In the genomic region with DNA sequence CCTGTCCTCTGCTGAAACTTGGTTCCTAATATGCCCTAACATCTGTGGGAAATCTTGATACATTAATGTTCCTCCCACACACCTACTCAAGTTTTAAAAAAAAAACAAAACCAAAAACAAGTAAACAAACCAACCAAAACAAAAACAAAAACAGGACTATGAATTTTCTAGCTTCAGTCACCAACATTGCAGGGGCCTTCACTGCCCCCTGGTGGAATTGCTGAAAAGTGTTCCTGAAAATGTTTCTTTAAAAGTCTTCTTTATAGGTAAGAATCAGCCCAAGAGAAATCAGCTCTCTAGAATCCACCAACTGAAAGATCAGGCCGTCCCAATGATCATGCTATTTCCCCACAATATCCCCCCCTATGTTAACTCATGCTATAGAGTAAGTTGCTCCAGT, we compare ENCODE assay signal across 9 mouse cellular contexts.
DNase-seq lines count a peak whose midpoint lies in the region; ATAC-seq lines count a peak whose summit lies in the region.
"Had no signal": no experiment of that assay in that cellular context is flagged by ENCODE, and none has a peak within 500 bp of the region (broad histone marks: within the 10 kb centered on the region; RNA-seq: fewer than 3 reads in every experiment).

No protein-coding gene starts in this region.

- H3K4me3 ChIP-seq in hindbrain, embryonic 14.5 days (replicated peaks; ENCODE audit: low read length), result no peak overlapping the region
- H3K4me3 ChIP-seq in hindbrain, embryonic 13.5 days, result no peak overlapping the region
- H3K4me3 ChIP-seq: hindbrain, embryonic 15.5 days had no signal

- H3K9ac ChIP-seq in hindbrain, embryonic 14.5 days, result no peak overlapping the region
- no peak overlapping the region for H3K9ac ChIP-seq in hindbrain, embryonic 13.5 days
- H3K9ac ChIP-seq: hindbrain, embryonic 15.5 days had no signal

- H3K27me3 ChIP-seq in hindbrain, embryonic 14.5 days (ENCODE audit: control insufficient read depth, insufficient read depth, low read length), result no peaks in the 10 kb centered on the region
- H3K27me3 ChIP-seq in hindbrain, embryonic 13.5 days, result no peaks in the 10 kb centered on the region
- H3K27me3 ChIP-seq: hindbrain, embryonic 15.5 days had no signal

- H3K4me1 ChIP-seq in hindbrain, embryonic 14.5 days (replicated peaks; ENCODE audit: control insufficient read depth, insufficient read depth, low read length), result no peaks in the 10 kb centered on the region
- H3K4me1 ChIP-seq in hindbrain, embryonic 13.5 days (replicated peaks), result no peaks in the 10 kb centered on the region
- H3K4me1 ChIP-seq: hindbrain, embryonic 15.5 days had no signal

- peaks cover 3% of the 10 kb centered on the region; the same call in 1 of the 2 replicates for H3K9me3 ChIP-seq in hindbrain, embryonic 14.5 days (ENCODE audit: control insufficient read depth, low read length)
- peaks cover 9% of the 10 kb centered on the region for H3K9me3 ChIP-seq in hindbrain, embryonic 13.5 days
- H3K9me3 ChIP-seq: hindbrain, embryonic 15.5 days had no signal

- 32% methylated on average over 1 of the region's 1 CpGs for WGBS in hindbrain, embryonic 14.5 days
- WGBS in hindbrain, embryonic 13.5 days, result 30% methylated on average over 1 of the region's 1 CpGs

- H3K4me2 ChIP-seq in hindbrain, embryonic 14.5 days (replicated peaks), result no peak overlapping the region
- no peak overlapping the region for H3K4me2 ChIP-seq in hindbrain, embryonic 13.5 days
- H3K4me2 ChIP-seq: hindbrain, embryonic 15.5 days had no signal

- ATAC-seq in hindbrain, embryonic 14.5 days (ENCODE audit: low FRiP score), result no peak
- no peak for ATAC-seq in hindbrain, embryonic 13.5 days (ENCODE audit: low FRiP score)

- peak; percentile 81 for DNase-seq in hindbrain, embryonic 14.5 days (ENCODE audit: low spot score)
- DNase-seq in ovary, postnatal 14 days (ENCODE audit: low spot score), result peak; percentile 15
- DNase-seq in ovary, postnatal 10 days (ENCODE audit: low spot score), result no peak
- DNase-seq in cerebellum, postnatal 10 days, result peak; percentile 55 to 60
- DNase-seq in lung, postnatal 36 days, result peak; percentile 22
- no peak for DNase-seq in thymus, postnatal 36 days
- no peak for DNase-seq in left cerebral cortex, adult 8-10 months (ENCODE audit: low spot score in 2 of 2)

- H3K36me3 ChIP-seq in hindbrain, embryonic 14.5 days (replicated peaks; ENCODE audit: control insufficient read depth, insufficient read depth), result peaks cover 14% of the 10 kb centered on the region
- H3K36me3 ChIP-seq in hindbrain, embryonic 13.5 days, result peaks cover 4% of the 10 kb centered on the region; the same call in 1 of the 2 replicates

- H3K27ac ChIP-seq in hindbrain, embryonic 14.5 days, result no peak overlapping the region
- H3K27ac ChIP-seq in hindbrain, embryonic 13.5 days, result no peak overlapping the region
- H3K27ac ChIP-seq: hindbrain, embryonic 15.5 days had no signal

Comparison
In these comparisons a context has a peak if more than half of its experiments do, and no peak if none do; other contexts are left out.
1. DNase-seq: peak in hindbrain, embryonic 14.5 days (single experiment), ovary, postnatal 14 days (single experiment), cerebellum, postnatal 10 days (2 of 2) and lung, postnatal 36 days (single experiment); none in ovary, postnatal 10 days (single experiment), thymus, postnatal 36 days (0 of 2) and left cerebral cortex, adult 8-10 months (0 of 2).